Mouse (Mus musculus) midbrain, embryonic 12.5 days (tissue): ENCODE data around the gene Lrrc26. TPM values are rescaled to one million over a fixed set of nuclear protein-coding genes. Genes with fewer than 3 reads are reported as not detected.

Source experiments
- ATAC-seq: fragments of 200-750 bp; cut with Nextera tagmentation; 2 replicates; pipeline ENCODE4 v1.8.0; 2017; ENCODE audit warnings: low read depth, moderate TSS enrichment, moderate library complexity; ENCODE audit not compliant: low FRiP score
- H3K27ac ChIP-seq: fragments of 300-500 bp; sonication (generic); replicated peaks from 2 replicates; pipeline ENCODE4 v1.5.1; 2016; ENCODE audit warnings: mild to moderate bottlenecking
- H3K27me3 ChIP-seq: fragments of 300-500 bp; sonication (generic); 2 replicates; pipeline ENCODE4 v1.6.1; 2016; ENCODE audit warnings: mild to moderate bottlenecking
- H3K36me3 ChIP-seq: fragments of 300-500 bp; sonication (generic); 2 replicates; pipeline ENCODE4 v1.6.1; 2016
- H3K4me1 ChIP-seq: fragments of 300-500 bp; sonication (generic); 2 replicates; pipeline ENCODE4 v1.6.1; 2016
- H3K4me2 ChIP-seq: fragments of 300-500 bp; sonication (generic); replicated peaks from 2 replicates; pipeline ENCODE4 v1.6.1; 2016; ENCODE audit warnings: mild to moderate bottlenecking, moderate library complexity
- H3K4me3 ChIP-seq: fragments of 300-500 bp; sonication (generic); 2 replicates; pipeline ENCODE4 v1.5.1; 2016; ENCODE audit warnings: mild to moderate bottlenecking
- H3K9ac ChIP-seq: fragments of 300-500 bp; sonication (generic); replicated peaks from 2 replicates; pipeline ENCODE4 v1.6.1; 2016; ENCODE audit warnings: mild to moderate bottlenecking, moderate library complexity
- H3K9me3 ChIP-seq: fragments of 300-500 bp; sonication (generic); 2 replicates; pipeline ENCODE4 v1.6.1; 2016; ENCODE audit warnings: mild to moderate bottlenecking
- WGBS: fragments of 180-500 bp; shearing (Covaris S2); methylation state at CpG from one replicate; pipeline ENCODE4 v1.1.7; 2016; 5-methylcytosine and 5-hydroxymethylcytosine counted together
- polyA plus RNA-seq: library from polyadenylated mRNA; unstranded; fragments of >200 nt; fragmentation: Nextera tagmentation; extraction: Ambion mirVana; gene quantifications from 2 replicates; pipeline ENCODE4 v1.2.1, GENCODE M21; 2016

Lrrc26 gene
- polyA plus RNA-seq, 1 experiment from 2014 or later, result not detected

DNA sequence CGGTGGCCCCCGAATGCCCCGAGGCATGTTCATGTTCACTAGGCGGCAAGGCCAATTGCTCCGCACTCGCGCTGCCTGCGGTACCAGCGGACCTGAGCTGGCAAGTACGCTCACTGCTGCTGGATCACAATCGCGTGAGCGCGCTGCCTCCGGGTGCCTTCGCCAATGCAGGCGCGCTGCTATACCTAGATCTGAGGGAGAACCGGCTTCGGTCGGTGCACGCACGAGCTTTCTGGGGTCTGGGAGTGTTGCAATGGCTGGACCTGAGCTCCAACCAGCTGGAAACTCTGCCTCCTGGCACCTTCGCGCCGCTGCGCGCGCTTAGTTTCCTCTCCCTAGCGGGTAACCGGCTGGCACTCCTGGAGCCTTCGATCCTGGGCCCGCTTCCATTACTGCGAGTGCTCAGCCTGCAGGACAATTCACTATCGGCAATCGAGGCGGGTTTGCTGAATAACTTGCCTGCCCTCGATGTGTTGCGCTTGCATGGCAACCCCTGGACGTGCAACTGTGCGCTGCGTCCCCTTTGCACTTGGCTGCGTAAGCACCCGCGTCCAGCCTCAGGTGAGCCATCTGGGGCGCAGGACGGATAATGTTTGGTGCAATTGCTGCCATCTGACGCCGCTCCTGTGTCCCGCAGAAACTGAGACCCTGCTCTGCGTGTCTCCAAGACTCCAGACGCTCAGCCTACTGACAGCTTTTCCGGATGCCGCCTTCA, 543 bp downstream of the Lrrc26 start:
- peak overlapping the region; percentile 15; the same call in 1 of the 2 replicates for H3K4me2 ChIP-seq
- no peak overlapping the region for H3K27ac ChIP-seq
- H3K4me1 ChIP-seq, result peaks cover 17% of the 10 kb centered on the region
- H3K27me3 ChIP-seq, result peaks cover 75% of the 10 kb centered on the region
- no peaks in the 10 kb centered on the region for H3K9me3 ChIP-seq
- H3K4me3 ChIP-seq, result 0 out of 2 replicates have a peak overlapping the region, but pooled peaks have one; percentile 9
- peaks cover 13% of the 10 kb centered on the region for H3K36me3 ChIP-seq
- H3K9ac ChIP-seq, result no peak overlapping the region
- ATAC-seq, result no peak
- WGBS, result 3% methylated on average over 54 of the region's 54 CpGs

DNA sequence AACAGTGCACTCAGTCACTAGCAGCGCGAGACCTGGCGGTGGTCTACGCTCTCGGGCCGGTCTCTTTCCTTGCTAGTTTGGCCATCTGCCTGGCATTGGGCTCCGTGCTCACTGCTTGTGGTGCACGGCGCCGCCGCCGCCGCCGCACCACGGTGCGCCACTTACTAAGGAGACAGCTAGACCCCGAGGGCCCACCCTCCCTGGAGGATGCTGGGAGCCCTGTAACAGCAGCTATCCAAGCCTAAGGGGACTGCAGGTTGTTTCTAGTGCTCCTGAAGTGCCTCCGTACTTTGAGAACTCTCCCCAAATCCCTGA, 1.1 kb downstream of the Lrrc26 start:
- no peak for ATAC-seq
- Histone ChIP-seq H3K36me3 (peaks cover 8% of the 10 kb centered on the region), H3K27ac (no peak overlapping the region), H3K4me1 (peaks cover 17% of the 10 kb centered on the region), H3K9me3 (no peaks in the 10 kb centered on the region), H3K4me3 (no peak overlapping the region; the same call in 1 of the 2 replicates), H3K4me2 (peak overlapping the region; percentile 15), H3K9ac (no peak overlapping the region), H3K27me3 (peaks cover 80% of the 10 kb centered on the region)
- 1% methylated on average over 18 of the region's 18 CpGs for WGBS

DNA sequence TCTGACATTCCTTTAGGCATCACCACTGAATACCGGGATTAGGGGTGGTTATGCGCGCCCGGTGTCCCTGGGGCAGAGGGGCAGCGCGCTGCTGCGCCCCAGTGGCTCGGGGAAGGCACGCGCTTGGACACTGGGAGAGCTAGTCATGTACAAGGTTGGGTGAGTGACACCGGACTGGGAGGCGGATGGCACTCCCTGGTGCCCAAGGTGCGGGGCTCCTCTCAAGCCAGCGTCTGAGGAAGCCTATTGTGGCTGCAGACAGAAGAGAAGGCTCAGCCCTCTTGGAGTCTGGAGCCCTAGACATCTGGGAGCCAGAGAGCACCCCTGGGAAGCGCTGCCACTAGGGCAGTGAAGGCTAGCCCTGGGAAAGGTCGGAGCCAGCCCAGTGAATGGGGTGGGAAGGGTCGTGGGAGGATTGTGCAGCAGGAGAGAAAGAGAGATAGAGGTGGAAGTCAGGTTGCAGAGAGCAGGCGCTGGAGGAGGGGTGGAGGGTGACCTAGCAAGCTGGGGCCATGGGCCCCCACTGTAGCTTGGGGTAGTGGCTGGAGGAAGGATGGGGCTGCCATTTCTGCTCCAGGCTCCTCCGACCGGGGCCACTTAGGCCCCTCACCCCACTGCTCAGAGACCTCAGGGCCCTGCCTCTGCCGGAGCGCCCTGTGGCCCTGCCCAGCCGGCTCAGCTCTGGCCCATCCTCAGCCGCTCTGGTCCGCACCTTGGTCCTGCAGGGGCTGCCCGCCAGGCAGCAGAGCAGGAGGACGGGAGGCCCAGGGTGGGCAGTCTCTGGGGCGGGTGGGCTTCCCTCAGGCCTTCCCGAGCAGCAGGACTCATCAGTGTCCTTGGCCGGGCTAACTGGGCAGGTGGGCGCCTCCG, 1.7 kb downstream of the Lrrc26 start:
- H3K9me3 ChIP-seq, result no peaks in the 10 kb centered on the region
- no peak; the same call in 1 of the 2 replicates for ATAC-seq
- H3K4me3 ChIP-seq, result peak overlapping the region; percentile 28
- H3K27me3 ChIP-seq, result peaks cover 87% of the 10 kb centered on the region
- 0 out of 2 replicates have a peak overlapping the region, but pooled peaks have one; percentile 39 for H3K9ac ChIP-seq
- H3K36me3 ChIP-seq, result 0 out of 2 replicates have a peak, but pooled peaks cover 1% of the 10 kb centered on the region
- 5% methylated on average over 32 of the region's 32 CpGs for WGBS
- H3K4me2 ChIP-seq, result peak overlapping the region; percentile 43
- no peak overlapping the region for H3K27ac ChIP-seq
- H3K4me1 ChIP-seq, result peaks cover 17% of the 10 kb centered on the region

DNA sequence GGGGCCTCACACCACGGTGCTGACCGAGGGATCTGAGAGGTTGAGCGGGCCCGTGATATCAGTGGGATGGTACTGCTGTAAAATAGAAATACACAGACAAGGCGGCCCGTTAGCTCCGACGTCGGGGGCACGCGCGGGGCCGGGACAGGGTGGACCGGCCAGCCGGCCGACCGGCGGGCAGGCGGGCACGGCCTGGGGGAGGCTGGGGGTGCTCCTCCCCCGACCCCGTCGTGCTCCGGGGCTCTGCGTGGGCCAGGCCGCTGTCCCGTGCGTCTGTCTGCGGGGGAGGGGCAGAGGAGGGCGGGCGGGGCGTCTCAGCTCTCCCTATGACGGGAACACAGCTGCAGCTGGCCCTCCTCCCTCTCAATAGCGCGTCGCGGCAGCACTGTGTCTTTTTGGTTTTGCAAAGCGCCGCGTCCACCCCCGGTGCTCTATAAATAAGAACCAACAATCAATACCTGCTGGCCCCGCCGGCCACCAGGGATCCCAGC, 2.4 kb downstream of the Lrrc26 start:
- no peaks in the 10 kb centered on the region for H3K36me3 ChIP-seq
- H3K27me3 ChIP-seq, result peaks cover 94% of the 10 kb centered on the region
- ATAC-seq, result no peak; the same call in 1 of the 2 replicates
- peak overlapping the region; percentile 43 for H3K4me2 ChIP-seq
- peak overlapping the region; percentile 28 for H3K4me3 ChIP-seq
- peak overlapping the region; percentile 39; the same call in 1 of the 2 replicates for H3K9ac ChIP-seq
- WGBS, result 6% methylated on average over 39 of the region's 43 CpGs
- H3K27ac ChIP-seq, result no peak overlapping the region
- H3K9me3 ChIP-seq, result no peaks in the 10 kb centered on the region
- peaks cover 17% of the 10 kb centered on the region for H3K4me1 ChIP-seq

DNA sequence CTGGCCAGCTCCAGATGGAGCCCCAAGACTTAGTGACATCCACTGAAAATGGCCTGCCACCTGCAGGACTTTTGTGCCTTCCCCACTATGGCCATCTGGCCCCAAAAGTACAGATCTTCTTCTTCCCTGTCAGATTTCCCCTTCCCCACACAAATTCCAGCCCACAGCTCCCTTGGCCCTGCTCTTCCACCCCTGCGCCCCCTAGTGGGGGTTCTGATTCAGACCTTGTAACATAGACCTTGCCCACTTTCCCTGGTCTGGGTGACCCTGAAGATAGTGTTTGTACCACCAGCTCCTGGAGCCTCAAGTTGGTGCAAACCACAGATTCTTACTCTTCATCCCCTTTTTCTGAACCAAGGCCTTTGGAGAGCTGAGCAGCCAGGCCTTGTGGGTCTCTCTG, 3.1 kb downstream of the Lrrc26 start:
- ATAC-seq, result no peak
- H3K9ac ChIP-seq, result no peak overlapping the region; the same call in 1 of the 2 replicates
- no peak overlapping the region for H3K4me3 ChIP-seq
- H3K36me3 ChIP-seq, result no peaks in the 10 kb centered on the region
- H3K4me1 ChIP-seq, result peaks cover 17% of the 10 kb centered on the region
- no peaks in the 10 kb centered on the region for H3K9me3 ChIP-seq
- 0% methylated on average over 1 of the region's 1 CpGs for WGBS
- H3K27me3 ChIP-seq, result peaks cover 98% of the 10 kb centered on the region
- H3K27ac ChIP-seq, result no peak overlapping the region
- H3K4me2 ChIP-seq, result peak overlapping the region; percentile 43; the same call in 1 of the 2 replicates

DNA sequence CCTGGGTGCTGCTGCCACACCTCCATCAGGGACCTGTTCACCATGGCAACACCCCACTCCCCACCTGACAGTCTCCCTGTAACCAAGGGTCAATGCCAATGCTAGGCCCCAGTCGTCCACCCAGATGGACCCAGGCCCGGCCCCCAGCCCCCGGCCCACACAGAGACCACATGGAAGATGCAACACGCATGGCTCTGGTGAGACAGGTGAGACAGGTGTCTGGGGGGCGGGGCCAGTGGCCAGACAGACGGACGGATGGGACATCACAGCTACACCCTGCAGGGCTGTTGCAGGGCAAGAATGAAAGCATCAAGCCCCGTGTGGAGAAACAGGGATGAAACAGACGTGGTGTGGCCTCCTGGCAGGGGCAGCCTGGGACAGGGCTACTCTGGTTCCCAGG, 4.0 kb downstream of the Lrrc26 start:
- peaks cover 17% of the 10 kb centered on the region for H3K4me1 ChIP-seq
- H3K27me3 ChIP-seq, result peaks cover 97% of the 10 kb centered on the region
- H3K4me2 ChIP-seq, result no peak overlapping the region
- no peak overlapping the region for H3K4me3 ChIP-seq
- H3K36me3 ChIP-seq, result no peaks in the 10 kb centered on the region
- no peak for ATAC-seq
- no peak overlapping the region for H3K9ac ChIP-seq
- no peaks in the 10 kb centered on the region for H3K9me3 ChIP-seq
- WGBS, result 75% methylated on average over 9 of the region's 9 CpGs
- H3K27ac ChIP-seq, result no peak overlapping the region

DNA sequence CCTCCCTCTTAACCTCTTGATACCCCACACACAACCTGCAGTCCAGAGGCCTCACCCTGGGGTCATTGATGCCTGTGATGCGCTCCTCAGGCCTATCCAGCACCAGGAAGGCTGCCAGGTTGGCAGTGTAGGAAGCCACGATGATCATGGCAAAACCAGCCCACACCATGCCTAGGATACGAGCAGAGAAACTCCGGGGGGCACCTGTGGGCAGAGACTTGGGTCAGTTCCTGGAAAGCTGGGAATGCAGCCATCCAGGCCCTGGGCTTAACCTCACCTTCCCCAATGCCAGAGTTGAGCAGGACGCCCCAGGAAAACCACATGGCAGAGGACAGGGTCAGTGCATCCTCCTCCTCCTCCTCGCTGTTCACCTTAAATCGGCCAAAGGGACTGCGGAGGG, 7.4 kb downstream of the Lrrc26 start:
- H3K27me3 ChIP-seq, result peaks cover 63% of the 10 kb centered on the region
- no peak for ATAC-seq
- WGBS, result 83% methylated on average over 7 of the region's 8 CpGs

DNA sequence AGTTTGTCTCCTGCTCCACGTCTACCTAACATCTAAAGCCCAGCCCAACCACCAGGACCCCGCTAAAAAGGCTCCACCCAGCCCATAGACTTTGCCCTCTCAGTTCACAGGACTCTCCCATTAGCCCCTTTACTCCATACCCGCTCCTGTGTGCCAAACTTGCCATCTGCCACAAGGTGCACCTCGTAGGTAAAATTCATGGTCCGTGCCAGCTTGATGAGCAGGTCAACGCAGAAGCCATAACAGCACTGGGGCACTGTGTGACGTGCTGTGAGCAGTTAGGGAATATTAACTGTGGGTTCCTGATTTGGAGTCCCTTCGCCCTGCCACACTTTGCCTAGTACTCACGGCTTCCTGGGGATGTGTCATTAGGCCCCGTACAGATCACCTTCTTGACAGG, 8.3 kb downstream of the Lrrc26 start:
- 84% methylated on average over 10 of the region's 10 CpGs for WGBS
- Histone ChIP-seq H3K4me3 (no peak overlapping the region), H3K4me2 (no peak overlapping the region), H3K36me3 (no peaks in the 10 kb centered on the region), H3K9me3 (no peaks in the 10 kb centered on the region), H3K9ac (no peak overlapping the region), H3K27ac (no peak overlapping the region), H3K27me3 (peaks cover 56% of the 10 kb centered on the region), H3K4me1 (no peaks in the 10 kb centered on the region)
- no peak for ATAC-seq

More for the DNA sequence above, 7.4 kb downstream of the Lrrc26 start:
- Histone ChIP-seq H3K9me3 (no peaks in the 10 kb centered on the region), H3K27ac (no peak overlapping the region), H3K9ac (no peak overlapping the region), H3K4me1 (peaks cover 4% of the 10 kb centered on the region), H3K4me3 (no peak overlapping the region), H3K4me2 (no peak overlapping the region), H3K36me3 (no peaks in the 10 kb centered on the region)

DNA sequence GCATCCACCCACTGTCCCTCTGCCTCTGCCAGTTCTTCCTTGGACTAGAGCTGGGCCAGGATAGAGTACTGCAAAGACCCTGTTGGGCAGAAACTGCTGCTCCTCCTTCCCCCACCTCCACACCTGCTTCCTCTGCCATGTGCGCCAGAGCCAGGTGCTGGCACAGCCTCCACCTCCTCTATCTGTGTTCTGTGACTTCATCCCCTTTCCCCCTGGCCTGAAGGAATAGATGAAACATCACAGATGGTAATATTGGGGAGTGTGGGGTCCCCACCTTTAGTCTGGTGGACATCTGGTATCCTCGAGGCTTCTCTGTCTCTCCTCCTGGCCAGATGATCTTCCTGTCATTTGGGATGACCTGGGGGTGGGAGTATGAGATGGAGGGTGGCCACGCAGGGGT, 13.7 kb downstream of the Lrrc26 start:
- Histone ChIP-seq H3K4me1 (peaks cover 13% of the 10 kb centered on the region), H3K27me3 (peaks cover 48% of the 10 kb centered on the region), H3K9ac (no peak overlapping the region), H3K27ac (no peak overlapping the region), H3K4me3 (no peak overlapping the region), H3K36me3 (no peaks in the 10 kb centered on the region), H3K4me2 (no peak overlapping the region), H3K9me3 (no peaks in the 10 kb centered on the region)
- ATAC-seq, result no peak
- 69% methylated on average over 3 of the region's 3 CpGs for WGBS

DNA sequence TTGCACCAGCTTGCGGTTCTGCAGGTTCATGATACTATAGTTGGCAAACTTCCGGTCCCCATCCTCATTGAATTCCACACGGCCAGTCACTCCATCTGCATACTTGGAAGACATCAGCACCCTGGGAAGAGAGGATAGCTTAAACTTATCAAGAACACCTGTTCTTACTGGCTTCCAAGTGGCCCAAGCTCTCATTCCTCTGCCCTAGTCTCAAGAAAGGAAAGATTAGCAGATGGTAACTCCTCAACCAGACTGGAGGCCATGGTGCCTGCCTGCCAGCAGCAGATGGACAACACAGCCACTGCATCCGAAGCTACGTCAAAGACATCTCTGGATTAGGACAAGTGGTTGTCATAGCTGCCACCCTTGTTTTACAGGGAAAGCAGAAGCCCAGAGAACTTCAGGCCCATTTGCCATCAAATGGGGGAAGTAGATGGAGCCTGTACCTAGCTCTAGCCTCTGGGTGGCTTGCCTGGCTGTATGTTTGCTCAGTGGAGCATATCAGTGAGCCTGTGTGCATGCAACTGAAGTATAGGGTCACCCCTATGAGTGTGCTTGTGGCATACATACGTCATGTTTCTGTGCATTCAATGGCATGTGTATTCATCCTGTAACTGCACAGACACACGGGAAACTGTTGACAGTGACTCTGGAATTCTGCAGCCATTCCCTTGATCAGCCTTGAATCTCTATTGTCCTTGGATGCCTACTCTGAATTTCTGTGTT, 14.4 kb downstream of the Lrrc26 start:
- WGBS, result 72% methylated on average over 7 of the region's 7 CpGs
- H3K27me3 ChIP-seq, result peaks cover 53% of the 10 kb centered on the region
- H3K4me1 ChIP-seq, result peaks cover 13% of the 10 kb centered on the region

DNA sequence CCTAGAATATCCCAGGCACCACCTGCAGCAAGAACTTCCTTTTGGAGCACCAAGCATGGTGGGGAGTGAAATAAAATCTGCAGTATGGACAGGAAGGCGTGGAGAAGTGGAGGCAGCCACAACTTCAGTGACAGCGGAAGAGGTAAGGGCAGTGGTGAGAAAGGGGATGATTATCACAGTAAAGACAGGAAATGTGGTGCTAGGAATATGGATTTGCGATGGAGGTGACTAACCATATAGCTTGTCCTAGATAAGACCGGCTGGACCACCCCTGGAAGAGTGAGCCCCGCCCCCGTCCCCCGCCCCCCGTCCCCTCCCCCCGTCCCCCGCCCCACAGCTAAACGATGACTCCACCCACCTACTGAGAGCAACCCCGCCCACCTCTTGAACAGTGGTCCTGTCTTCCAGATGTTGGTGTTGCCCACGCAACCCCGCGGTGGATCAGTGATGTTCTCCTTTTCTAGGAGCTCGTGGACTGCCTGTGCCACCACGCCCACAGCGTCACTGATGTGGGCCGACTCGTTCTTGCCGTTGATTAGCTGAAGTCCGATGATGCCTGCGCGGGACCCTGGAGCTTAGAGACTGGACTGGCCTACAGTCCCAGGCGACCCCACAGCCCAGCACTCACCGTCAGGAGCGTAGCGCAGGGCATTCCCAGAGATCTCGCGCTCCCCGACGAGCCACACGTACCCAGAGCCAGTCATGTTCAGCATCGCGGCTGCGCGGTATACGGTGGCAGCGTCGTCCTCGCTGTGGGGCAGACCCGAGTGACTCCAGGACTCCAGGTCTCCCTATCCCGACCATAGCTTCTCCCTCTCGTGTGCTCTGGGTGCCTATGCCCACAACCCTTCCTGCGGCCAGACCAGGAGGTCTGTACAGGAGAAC, 15.2 kb downstream of the Lrrc26 start:
- Histone ChIP-seq H3K4me1 (peaks cover 13% of the 10 kb centered on the region), H3K9me3 (no peaks in the 10 kb centered on the region), H3K36me3 (no peaks in the 10 kb centered on the region), H3K4me2 (peak overlapping the region; percentile 81), H3K9ac (peak overlapping the region; percentile 49), H3K4me3 (peak overlapping the region; percentile 45), H3K27me3 (peaks cover 60% of the 10 kb centered on the region), H3K27ac (peak overlapping the region; percentile 39; the same call in 1 of the 2 replicates)
- peak; percentile 88 for ATAC-seq
- 2% methylated on average over 42 of the region's 45 CpGs for WGBS

More for the DNA sequence above, 14.4 kb downstream of the Lrrc26 start:
- 0 out of 2 replicates have a peak overlapping the region, but pooled peaks have one; percentile 21 for H3K9ac ChIP-seq
- peak overlapping the region; percentile 81 for H3K4me2 ChIP-seq
- H3K4me3 ChIP-seq, result peak overlapping the region; percentile 45
- H3K27ac ChIP-seq, result no peak overlapping the region
- H3K9me3 ChIP-seq, result no peaks in the 10 kb centered on the region
- no peaks in the 10 kb centered on the region for H3K36me3 ChIP-seq
- ATAC-seq, result peak; percentile 9; the same call in 1 of the 2 replicates
